Mouse (Mus musculus) cerebellum, adult 2 months (tissue): ENCODE measurements around the gene Vps52.

Experiments used
- CTCF ChIP-seq: fragments of 200-500 bp; IDR thresholded peaks from 2 replicates; pipeline ENCODE4 v1.5.1; 2011; ENCODE audit warnings: low read depth, mild to moderate bottlenecking, control low read depth, low read length, moderate library complexity, borderline replicate concordance; ENCODE audit not compliant: insufficient read depth
- POLR2A ChIP-seq: fragments of 200-500 bp; IDR thresholded peaks from 2 replicates; pipeline ENCODE4 v1.6.1; 2011; ENCODE audit warnings: low read length, control low read depth, borderline replicate concordance; ENCODE audit not compliant: insufficient read depth

DNA sequence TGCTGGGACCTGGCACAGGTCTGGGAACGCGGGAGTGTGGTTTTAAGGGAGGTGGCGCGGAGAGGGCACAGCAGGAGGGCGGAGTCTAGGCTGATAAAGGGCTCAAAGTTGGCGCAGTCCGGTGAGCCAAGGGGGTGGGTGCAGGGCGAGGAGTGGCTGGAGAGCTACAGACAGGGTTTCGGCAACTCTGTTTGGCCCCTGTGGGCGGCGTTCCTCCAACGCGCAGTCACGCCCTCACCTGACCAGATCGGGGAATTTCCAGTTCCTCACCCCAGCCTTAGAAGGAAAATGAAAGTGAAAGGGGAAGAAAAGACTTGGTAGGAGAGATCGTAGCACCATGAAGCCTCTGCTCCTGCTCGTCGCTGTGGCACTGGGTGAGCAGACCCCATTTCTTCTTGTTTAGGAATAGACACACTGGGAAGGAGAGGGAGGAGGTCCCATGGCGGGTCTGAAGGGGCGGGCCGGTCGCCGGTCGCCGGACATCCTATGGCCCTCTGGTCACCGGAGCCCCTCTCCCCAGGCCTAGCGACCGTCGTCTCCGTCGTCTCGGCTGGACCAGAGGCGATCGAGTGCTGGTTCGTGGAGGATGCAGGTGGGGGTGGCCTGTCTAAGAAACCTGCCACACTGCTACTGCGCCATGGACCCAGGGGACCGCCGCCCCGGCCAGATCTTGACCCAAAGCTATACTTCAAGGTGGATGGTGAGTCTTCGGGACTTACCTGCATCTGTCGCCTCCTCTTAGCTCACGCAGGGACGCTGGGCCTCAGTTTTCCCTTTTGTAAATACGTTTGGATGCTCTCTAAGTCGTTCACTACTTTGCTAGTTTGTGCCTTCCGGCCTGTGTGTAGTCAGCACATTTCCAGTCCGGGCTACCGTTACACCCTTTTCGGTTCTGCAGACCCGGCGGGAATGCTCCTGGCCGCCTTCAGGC lies 36.0 kb upstream of the Vps52 start:
- TF ChIP-seq POLR2A (no peak), CTCF (0 out of 2 replicates have a peak, but pooled peaks have one; percentile 26)
